Mouse (Mus musculus) intestine, embryonic 14.5 days (tissue): ENCODE measurements around the gene Rad21l. TPM values are rescaled to one million over a fixed set of nuclear protein-coding genes. Genes with fewer than 3 reads are reported as not detected.

Source experiments
- ATAC-seq: fragments of 200-750 bp; cut with Nextera tagmentation; replicated peaks from 2 replicates; pipeline ENCODE4 v1.8.0; 2017; ENCODE audit warnings: low read depth, moderate number of reproducible peaks, moderate TSS enrichment, moderate library complexity; ENCODE audit not compliant: low FRiP score, low TSS enrichment
- DNase-seq: peaks from one replicate; pipeline ENCODE4 v3.0.0-alpha.2; 2018; ENCODE audit warnings: low spot score
- H3K27ac ChIP-seq: fragments of 300-500 bp; sonication (generic); 2 replicates; pipeline ENCODE4 v1.5.1; 2014; ENCODE audit warnings: low read depth, mild to moderate bottlenecking, control low read depth
- H3K27me3 ChIP-seq: fragments of 300-500 bp; sonication (generic); replicated peaks from 2 replicates; pipeline ENCODE4 v1.6.1; 2014; ENCODE audit warnings: low read length, control low read depth; ENCODE audit not compliant: control insufficient read depth, insufficient read depth
- H3K36me3 ChIP-seq: fragments of 300-500 bp; sonication (generic); 2 replicates; pipeline ENCODE4 v1.6.1; 2014; ENCODE audit warnings: low read length, control low read depth; ENCODE audit not compliant: control insufficient read depth, insufficient read depth
- H3K4me1 ChIP-seq: fragments of 300-500 bp; sonication (generic); replicated peaks from 2 replicates; pipeline ENCODE4 v1.6.1; 2014; ENCODE audit warnings: low read length, control low read depth, mixed read lengths; ENCODE audit not compliant: control insufficient read depth, insufficient read depth
- H3K4me2 ChIP-seq: fragments of 300-500 bp; sonication (generic); 2 replicates; pipeline ENCODE4 v1.6.1; 2014; ENCODE audit warnings: low read length
- H3K4me3 ChIP-seq: fragments of 300-500 bp; sonication (generic); 2 replicates; pipeline ENCODE4 v1.5.1; 2014; ENCODE audit warnings: low read depth, low read length, control low read depth, mixed read lengths
- H3K9ac ChIP-seq: fragments of 300-500 bp; sonication (generic); 2 replicates; pipeline ENCODE4 v1.6.1; 2014; ENCODE audit warnings: mild to moderate bottlenecking, low read length
- H3K9me3 ChIP-seq: fragments of 300-500 bp; sonication (generic); 2 replicates; pipeline ENCODE4 v1.6.1; 2016; ENCODE audit warnings: low read length, control low read depth; ENCODE audit not compliant: control insufficient read depth
- WGBS: fragments of 180-500 bp; shearing (Covaris S2); extraction: QIAGEN DNeasy Blood & Tissue Kit; methylation state at CpG from one replicate; pipeline ENCODE4 v1.1.7; 2014; 5-methylcytosine and 5-hydroxymethylcytosine counted together
- polyA plus RNA-seq: library from polyadenylated mRNA; unstranded; fragments of >200 nt; fragmentation: Nextera tagmentation; extraction: Ambion mirVana; gene quantifications from 2 replicates; pipeline ENCODE4 v1.2.1, GENCODE M21; 2014

The Rad21l gene
- polyA plus RNA-seq, 1 experiment from 2014 or later, result not detected

DNA sequence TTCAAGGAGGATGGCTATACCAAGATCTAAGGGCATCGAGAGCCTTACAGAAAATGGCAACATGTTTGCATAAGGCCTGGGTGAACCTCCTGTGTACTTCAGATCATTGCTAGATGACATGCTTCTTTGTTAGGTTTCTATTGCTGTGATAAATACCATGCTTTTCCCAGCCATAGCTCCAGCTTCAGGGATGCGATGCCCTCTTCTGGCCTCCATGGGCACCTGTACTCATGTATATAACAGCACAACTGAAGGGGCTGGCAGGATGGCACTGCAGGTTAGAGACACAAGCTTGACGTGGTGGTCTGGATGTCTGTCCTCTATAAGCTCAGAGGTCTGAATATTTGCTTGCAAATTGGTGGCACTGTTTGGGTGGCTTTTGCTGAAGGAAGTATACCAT, 14.0 kb upstream of the Rad21l start:
- DNase-seq, result no peak
- 52% methylated on average over 3 of the region's 3 CpGs for WGBS
- no peak for ATAC-seq

DNA sequence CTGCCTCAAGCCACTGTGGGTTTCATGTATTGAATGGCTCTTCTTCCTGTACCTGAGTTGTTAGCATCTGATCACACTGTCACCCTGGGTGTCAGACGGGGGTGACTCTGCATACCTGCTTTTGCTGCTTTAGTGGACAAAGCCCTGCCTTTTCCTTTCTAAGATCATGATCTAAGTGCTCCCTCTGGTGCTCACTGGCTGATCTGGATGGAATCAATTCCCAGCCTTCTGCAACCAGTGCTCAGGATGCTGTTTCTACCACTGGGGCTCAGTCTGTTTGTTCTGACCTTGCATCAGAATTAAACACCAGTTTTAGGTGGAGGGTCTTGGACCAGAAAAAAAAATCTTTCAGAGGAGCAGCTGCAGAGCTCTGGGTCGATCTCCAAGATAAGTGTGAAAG, 7.9 kb upstream of the Rad21l start:
- Histone ChIP-seq H3K4me3 (no peak overlapping the region), H3K4me1 (no peaks in the 10 kb centered on the region), H3K27me3 (no peaks in the 10 kb centered on the region), H3K36me3 (no peaks in the 10 kb centered on the region), H3K9me3 (0 out of 2 replicates have a peak, but pooled peaks cover 3% of the 10 kb centered on the region), H3K27ac (no peak overlapping the region), H3K4me2 (no peak overlapping the region), H3K9ac (no peak overlapping the region)
- DNase-seq (no peak), ATAC-seq (no peak)
- WGBS, result 55% methylated on average over 2 of the region's 2 CpGs

More for the DNA sequence above, 14.0 kb upstream of the Rad21l start:
- no peak overlapping the region for H3K4me2 ChIP-seq
- no peak overlapping the region for H3K27ac ChIP-seq
- H3K9ac ChIP-seq, result no peak overlapping the region
- no peaks in the 10 kb centered on the region for H3K36me3 ChIP-seq
- H3K4me1 ChIP-seq, result no peaks in the 10 kb centered on the region
- H3K27me3 ChIP-seq, result no peaks in the 10 kb centered on the region
- H3K4me3 ChIP-seq, result no peak overlapping the region
- 0 out of 2 replicates have a peak, but pooled peaks cover under 1% of the 10 kb centered on the region for H3K9me3 ChIP-seq

DNA sequence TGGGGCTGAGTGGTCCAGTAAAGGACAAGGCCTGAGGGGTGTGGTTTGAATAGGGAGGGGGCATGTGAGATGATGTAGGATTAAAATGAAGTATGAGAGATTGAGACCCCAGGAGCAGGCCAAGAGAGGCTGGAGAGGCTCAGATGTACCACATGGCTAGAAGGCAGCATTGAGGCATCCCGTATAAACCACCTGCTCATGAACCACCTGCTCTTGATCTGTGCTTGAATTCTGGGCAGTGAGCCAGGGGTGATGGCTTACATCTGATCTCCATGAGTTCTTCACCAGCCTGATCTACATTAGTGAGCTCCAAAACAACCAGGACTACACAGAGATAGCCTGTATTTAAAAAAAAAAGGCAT, 2.6 kb upstream of the Rad21l start:
- ATAC-seq, result no peak; the same call in 1 of the 2 replicates

DNA sequence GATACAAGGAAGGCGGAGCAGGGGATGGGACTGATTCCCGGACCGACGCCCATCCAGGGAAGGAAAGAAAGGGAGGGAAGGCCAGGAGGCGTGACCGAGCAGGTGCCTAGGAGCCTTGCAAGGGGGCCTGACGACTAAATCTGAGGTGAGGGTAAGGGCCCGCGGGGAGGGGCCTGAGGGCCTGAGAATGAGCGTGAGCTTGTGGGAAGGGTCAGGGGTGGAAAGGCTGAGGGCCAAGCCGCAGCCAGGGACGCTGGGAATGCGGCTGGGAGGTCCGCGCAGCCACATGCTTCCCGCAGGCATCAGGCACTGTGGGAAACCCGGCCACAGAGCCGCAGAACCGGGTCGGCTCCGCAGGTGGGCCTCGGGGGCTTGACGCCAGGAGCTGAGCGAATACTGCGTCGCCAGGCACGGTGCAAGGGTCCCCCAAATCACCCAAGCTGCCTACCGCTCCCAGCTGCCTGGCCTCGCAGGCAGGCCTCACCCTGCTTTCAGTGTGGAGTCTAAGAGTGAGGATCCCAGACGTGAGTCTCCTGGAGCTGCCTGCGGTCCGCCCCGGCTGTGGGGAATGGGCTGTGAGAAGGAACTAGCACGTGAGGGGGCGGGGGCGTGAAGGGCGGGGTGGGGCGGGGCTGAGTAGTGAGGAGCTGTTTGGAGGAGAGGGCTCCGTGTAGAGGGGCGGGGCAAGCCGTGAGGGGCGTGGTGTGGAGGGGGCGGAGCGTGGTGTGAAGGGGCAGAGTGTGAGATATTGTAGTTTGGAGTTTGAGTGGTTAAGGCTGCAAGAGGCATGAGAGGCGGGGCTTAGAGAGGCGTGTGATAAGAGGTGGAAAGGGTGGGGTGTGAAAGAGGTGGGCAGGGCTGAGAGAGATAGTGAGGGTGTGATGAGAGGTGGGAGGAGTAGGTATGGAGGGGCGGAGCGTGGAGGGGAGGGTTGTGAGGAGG, 2.0 kb upstream of the Rad21l start:
- WGBS, result 35% methylated on average over 48 of the region's 48 CpGs
- H3K4me3 ChIP-seq, result no peak overlapping the region
- no peak overlapping the region for H3K27ac ChIP-seq
- no peak for DNase-seq
- H3K36me3 ChIP-seq, result no peaks in the 10 kb centered on the region
- peaks cover 10% of the 10 kb centered on the region; the same call in 1 of the 2 replicates for H3K27me3 ChIP-seq
- ATAC-seq, result peak; percentile 43; the same call in 1 of the 2 replicates
- H3K4me1 ChIP-seq, result no peaks in the 10 kb centered on the region
- H3K4me2 ChIP-seq, result no peak overlapping the region
- no peaks in the 10 kb centered on the region for H3K9me3 ChIP-seq
- no peak overlapping the region for H3K9ac ChIP-seq

More for the DNA sequence above, 2.6 kb upstream of the Rad21l start:
- no peaks in the 10 kb centered on the region for H3K9me3 ChIP-seq
- H3K4me2 ChIP-seq, result no peak overlapping the region
- H3K27me3 ChIP-seq, result peaks cover 10% of the 10 kb centered on the region; the same call in 1 of the 2 replicates
- DNase-seq, result no peak
- no peaks in the 10 kb centered on the region for H3K36me3 ChIP-seq
- no peaks in the 10 kb centered on the region for H3K4me1 ChIP-seq
- WGBS, result 61% methylated on average over 1 of the region's 1 CpGs
- H3K27ac ChIP-seq, result no peak overlapping the region
- no peak overlapping the region for H3K9ac ChIP-seq
- H3K4me3 ChIP-seq, result no peak overlapping the region

DNA sequence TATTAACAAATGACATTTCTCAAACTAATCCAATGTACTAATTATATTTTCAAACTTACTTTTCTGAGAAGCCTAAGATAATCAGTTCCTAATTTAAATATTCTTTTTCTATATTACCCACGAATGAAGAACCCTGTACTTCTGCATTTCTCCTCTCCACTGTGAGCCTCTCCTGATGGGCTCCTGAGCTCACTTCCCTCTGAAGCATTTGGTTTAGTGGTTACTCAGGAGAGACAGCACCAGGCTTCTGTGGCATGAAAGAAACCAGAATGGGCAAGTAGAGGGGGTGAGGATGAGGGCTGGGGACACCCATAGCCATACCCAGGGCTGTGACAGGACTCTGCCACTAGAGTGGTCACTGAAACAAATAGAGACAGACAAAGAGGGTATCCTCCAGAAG, 16.3 kb downstream of the Rad21l start:
- Histone ChIP-seq H3K36me3 (no peaks in the 10 kb centered on the region), H3K9me3 (no peaks in the 10 kb centered on the region), H3K9ac (no peak overlapping the region), H3K4me1 (no peaks in the 10 kb centered on the region), H3K27ac (no peak overlapping the region), H3K4me2 (no peak overlapping the region), H3K4me3 (no peak overlapping the region), H3K27me3 (no peaks in the 10 kb centered on the region)
- no peak for ATAC-seq
- DNase-seq, result no peak
- 63% methylated on average over 1 of the region's 1 CpGs for WGBS

DNA sequence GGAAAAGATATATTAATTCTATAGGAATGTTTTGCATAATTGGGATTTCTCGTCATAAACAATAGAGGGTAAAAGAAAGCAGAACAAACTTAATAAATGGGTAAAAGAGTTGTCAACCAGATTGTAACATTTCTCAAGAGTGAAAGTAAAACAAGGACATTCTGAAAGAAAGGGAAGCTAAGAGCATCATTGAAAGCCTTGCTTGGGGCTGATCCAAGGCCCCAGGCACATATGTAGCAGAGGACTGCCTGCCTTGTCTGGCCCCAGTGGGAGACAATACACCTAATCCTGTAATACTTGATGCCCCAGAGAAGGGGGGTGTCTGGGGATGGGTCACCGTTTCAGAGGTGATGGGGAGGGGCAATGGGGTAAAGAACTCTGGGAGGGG, 32.3 kb downstream of the Rad21l start:
- Histone ChIP-seq H3K27ac (no peak overlapping the region), H3K4me2 (no peak overlapping the region), H3K36me3 (no peaks in the 10 kb centered on the region), H3K9ac (no peak overlapping the region), H3K4me1 (no peaks in the 10 kb centered on the region), H3K9me3 (no peaks in the 10 kb centered on the region), H3K27me3 (peaks cover 7% of the 10 kb centered on the region), H3K4me3 (no peak overlapping the region)
- 61% methylated on average over 2 of the region's 2 CpGs for WGBS
- ATAC-seq (no peak), DNase-seq (no peak)

DNA sequence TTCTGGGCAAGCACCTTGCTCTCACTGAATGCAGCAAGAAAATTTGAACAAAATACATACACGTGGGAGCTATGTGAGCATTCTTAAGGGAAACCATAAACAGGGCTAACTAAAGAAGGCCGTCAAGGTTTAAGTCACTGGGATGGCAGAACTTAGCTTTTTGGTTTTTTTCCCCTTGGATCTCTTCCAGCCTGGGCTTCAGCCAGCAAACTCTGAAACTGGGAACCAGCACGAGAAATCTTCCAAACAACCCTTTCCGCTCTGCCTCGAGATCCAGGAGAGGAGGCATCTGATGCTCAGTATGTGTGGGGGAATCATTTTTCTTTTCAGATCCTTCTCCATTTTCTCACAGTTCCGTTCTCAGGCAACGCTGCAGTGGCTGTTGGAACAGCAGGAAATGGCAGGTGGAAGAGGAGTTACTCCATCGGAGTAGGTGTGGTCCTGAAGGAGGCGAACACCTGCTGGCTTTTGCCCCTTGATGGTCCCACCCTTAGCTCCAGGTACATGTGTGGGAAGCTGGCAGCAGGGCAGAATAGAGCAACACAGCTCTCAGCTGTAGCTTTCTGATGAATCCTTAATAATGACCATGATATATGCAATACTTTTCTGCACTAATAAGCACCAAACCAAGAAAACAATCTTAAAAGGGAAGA, 32.8 kb downstream of the Rad21l start:
- no peaks in the 10 kb centered on the region for H3K36me3 ChIP-seq
- ATAC-seq, result no peak
- H3K4me3 ChIP-seq, result no peak overlapping the region
- H3K4me2 ChIP-seq, result no peak overlapping the region
- DNase-seq, result no peak
- no peaks in the 10 kb centered on the region for H3K9me3 ChIP-seq
- no peaks in the 10 kb centered on the region for H3K4me1 ChIP-seq
- H3K27ac ChIP-seq, result no peak overlapping the region
- WGBS, result 49% methylated on average over 9 of the region's 9 CpGs
- H3K9ac ChIP-seq, result no peak overlapping the region
- H3K27me3 ChIP-seq, result peaks cover 7% of the 10 kb centered on the region

DNA sequence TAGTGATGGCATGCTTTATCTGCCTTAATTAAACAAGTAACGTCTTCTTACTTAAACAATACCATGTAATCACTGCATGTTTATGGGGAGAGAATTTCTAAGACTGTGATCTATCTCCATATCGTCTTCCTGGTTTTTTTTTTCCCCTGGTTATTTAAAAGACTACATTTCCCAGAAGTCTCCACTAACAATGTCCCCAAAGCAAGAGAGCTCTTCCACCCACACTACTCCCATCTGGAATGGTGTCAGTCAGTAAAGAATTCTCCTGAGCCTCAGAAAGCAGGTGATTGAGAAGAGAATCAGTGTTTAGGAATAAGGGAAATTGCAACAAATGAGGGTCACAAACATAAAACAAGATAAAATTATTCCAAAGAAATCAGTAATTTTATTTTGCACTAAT, 33.4 kb downstream of the Rad21l start:
- WGBS, result 34% methylated on average over 2 of the region's 2 CpGs
- no peak overlapping the region for H3K27ac ChIP-seq
- H3K4me1 ChIP-seq, result no peaks in the 10 kb centered on the region
- no peak overlapping the region for H3K9ac ChIP-seq
- no peaks in the 10 kb centered on the region for H3K9me3 ChIP-seq
- H3K27me3 ChIP-seq, result peaks cover 7% of the 10 kb centered on the region
- H3K4me3 ChIP-seq, result no peak overlapping the region
- no peak for DNase-seq
- no peaks in the 10 kb centered on the region for H3K36me3 ChIP-seq
- ATAC-seq, result no peak
- H3K4me2 ChIP-seq, result no peak overlapping the region
